In genomic region chr11:54100045-54100691, GRCm38 (mm10) we compare ENCODE assay signal across 8 mouse cellular contexts. TPM values are rescaled to one million over a fixed set of nuclear protein-coding genes. Genes with fewer than 3 reads are reported as not detected.
DNase-seq lines count a peak whose midpoint lies in the region; ATAC-seq and TF ChIP-seq lines count a peak whose summit lies in the region.

TSS of gene P4ha2 (plus strand) at chr11:54100095.

- no peaks in the 10 kb centered on the region for H3K9me3 ChIP-seq in ES-E14 (ENCODE audit: control insufficient read depth, insufficient read depth, low read depth, low read length)
- H3K9me3 ChIP-seq in forebrain, embryonic 16.5 days (ENCODE audit: control insufficient read depth, low read length), result no peaks in the 10 kb centered on the region
- H3K9me3 ChIP-seq in hindbrain, embryonic 13.5 days, result no peaks in the 10 kb centered on the region
- H3K9me3 ChIP-seq in liver, embryonic 16.5 days (replicated peaks; ENCODE audit: control insufficient read depth, low read length), result no peaks in the 10 kb centered on the region

- no peak; the same call in none of the 2 replicates for ATAC-seq in forebrain, embryonic 16.5 days
- peak; percentile 61 for ATAC-seq in hindbrain, embryonic 13.5 days (ENCODE audit: low FRiP score)
- no peak for ATAC-seq in liver, embryonic 16.5 days (ENCODE audit: low read depth)

- peaks cover 2 to 4% of the 10 kb centered on the region in 2 experiments; a peak in 1 of 4 replicates for H3K4me1 ChIP-seq in ES-E14 (ENCODE audit: control insufficient read depth in 2 of 2, insufficient read depth in 2 of 2, low read length in 2 of 2, poor library complexity in 1 of 2)
- H3K4me1 ChIP-seq in forebrain, embryonic 16.5 days (replicated peaks; ENCODE audit: control insufficient read depth, insufficient read depth, low read length), result peaks cover 8% of the 10 kb centered on the region; the same call in 1 of the 2 replicates
- peaks cover 24% of the 10 kb centered on the region for H3K4me1 ChIP-seq in hindbrain, embryonic 13.5 days (replicated peaks)
- no peaks in the 10 kb centered on the region; the same call in 1 of the 2 replicates for H3K4me1 ChIP-seq in liver, embryonic 16.5 days (ENCODE audit: control insufficient read depth, low read depth, low read length)

- peak; percentile 24 for DNase-seq in embryo, embryonic 9.5 days (ENCODE audit: extremely low spot score)
- no peak for DNase-seq in embryo, embryonic 10 days (ENCODE audit: low spot score)
- DNase-seq in ES-E14 (ENCODE audit: low read depth, low spot score), result no peak
- no peak for DNase-seq in right cerebral cortex, postnatal 25 days
- DNase-seq in cerebellum, adult 11-12 months, result no peak

- H3K9ac ChIP-seq in ES-E14 (ENCODE audit: insufficient read depth, low read depth, low read length, poor library complexity, severe bottlenecking), result peak within 1 kb of the TSS; percentile 79
- peak within 1 kb of the TSS; percentile 65 for H3K9ac ChIP-seq in forebrain, embryonic 16.5 days (replicated peaks; ENCODE audit: low read depth, low read length)
- H3K9ac ChIP-seq in hindbrain, embryonic 13.5 days, result peak within 1 kb of the TSS; percentile 83
- peak within 1 kb of the TSS; percentile 39; the same call in 1 of the 2 replicates for H3K9ac ChIP-seq in liver, embryonic 16.5 days (ENCODE audit: low read depth, low read length)

- no peaks in the 10 kb centered on the region for H3K27me3 ChIP-seq in forebrain, embryonic 16.5 days (replicated peaks; ENCODE audit: control insufficient read depth, insufficient read depth, low read length)
- H3K27me3 ChIP-seq in hindbrain, embryonic 13.5 days, result peaks cover 23% of the 10 kb centered on the region
- H3K27me3 ChIP-seq in liver, embryonic 16.5 days (ENCODE audit: control insufficient read depth, insufficient read depth, low read depth, low read length), result peaks cover 34% of the 10 kb centered on the region

- peak within 1 kb of the TSS; percentile 92 for H3K4me2 ChIP-seq in forebrain, embryonic 16.5 days (ENCODE audit: low read length)
- H3K4me2 ChIP-seq in hindbrain, embryonic 13.5 days, result peak within 1 kb of the TSS; percentile 95
- H3K4me2 ChIP-seq in liver, embryonic 16.5 days (ENCODE audit: low read depth, low read length), result peak within 1 kb of the TSS; percentile 78

- H3K4me3 ChIP-seq in ES-E14 (ENCODE audit: insufficient read depth in 1 of 2, low read depth in 1 of 2, low read length in 2 of 2, poor library complexity in 1 of 2, severe bottlenecking in 1 of 2), result peak within 1 kb of the TSS; percentile 78 to 81
- peak within 1 kb of the TSS; percentile 57 for H3K4me3 ChIP-seq in forebrain, embryonic 16.5 days (replicated peaks; ENCODE audit: low read length)
- H3K4me3 ChIP-seq in hindbrain, embryonic 13.5 days, result peak within 1 kb of the TSS; percentile 67
- H3K4me3 ChIP-seq in liver, embryonic 16.5 days (ENCODE audit: low read depth, low read length), result peak within 1 kb of the TSS; percentile 63

- no peaks in the 10 kb centered on the region for H3K36me3 ChIP-seq in ES-E14 (ENCODE audit: control insufficient read depth, insufficient read depth, low read length, poor library complexity, severe bottlenecking)
- no peaks in the 10 kb centered on the region for H3K36me3 ChIP-seq in forebrain, embryonic 16.5 days (ENCODE audit: control insufficient read depth, insufficient read depth)
- no peaks in the 10 kb centered on the region for H3K36me3 ChIP-seq in hindbrain, embryonic 13.5 days
- H3K36me3 ChIP-seq in liver, embryonic 16.5 days (ENCODE audit: control insufficient read depth, insufficient read depth), result no peaks in the 10 kb centered on the region

- H3K27ac ChIP-seq in ES-E14 (ENCODE audit: insufficient read depth, low read depth, low read length, poor library complexity, severe bottlenecking), result no peak within 1 kb of the TSS
- no peak within 1 kb of the TSS for H3K27ac ChIP-seq in forebrain, embryonic 16.5 days (ENCODE audit: low read length)
- no peak within 1 kb of the TSS for H3K27ac ChIP-seq in hindbrain, embryonic 13.5 days
- no peak within 1 kb of the TSS for H3K27ac ChIP-seq in liver, embryonic 16.5 days (ENCODE audit: low read length)

- WGBS in forebrain, embryonic 16.5 days, result 51% methylated on average over 10 of the region's 10 CpGs
- 55% methylated on average over 10 of the region's 10 CpGs for WGBS in hindbrain, embryonic 13.5 days
- WGBS in liver, embryonic 16.5 days (ENCODE audit: insufficient replicate concordance), result 43% methylated on average over 10 of the region's 10 CpGs

- in situ Hi-C loops in ES-E14 (cut with MboI; ENCODE audit: low sequenced_read_pairs in 2 of 2, unreplicated experiment in 2 of 2), result no loop called here

TF ChIP-seq in ES-E14, 5 proteins besides CTCF, POLR2A, EP300 and RAD21:
- TF ChIP-seq MAFK (IDR thresholded peaks at IDR 0.05; ENCODE audit: insufficient read depth, low read depth, low read length) (no peak), CHD2 (IDR thresholded peaks at IDR 0.05; ENCODE audit: low read depth, low read length) (no peak), HCFC1 (IDR thresholded peaks at IDR 0.05; ENCODE audit: borderline replicate concordance, insufficient read depth, low read length) (no peak), ZNF384 (IDR thresholded peaks at IDR 0.05; ENCODE audit: low read depth, low read length) (no peak), ZC3H11A (IDR thresholded peaks at IDR 0.05; ENCODE audit: borderline replicate concordance, low read depth, low read length) (no peak)

RNA-seq across cellular contexts. Expression of gene P4ha2, which starts in this region (rescaled TPM):
- total RNA-seq in ES-E14 (2012; rRNA removed), result 53.2 and 68.9 TPM in 2 replicates
- 6.8 and 8.6 TPM in 2 replicates for polyA plus RNA-seq in forebrain, embryonic 16.5 days (2015; fragmentation: Nextera tagmentation; extraction: Ambion mirVana)
- 10.9 and 11.3 TPM in 2 replicates for polyA plus RNA-seq in hindbrain, embryonic 13.5 days (2015; fragmentation: Nextera tagmentation; extraction: Ambion mirVana)
- polyA plus RNA-seq in liver, embryonic 16.5 days (2015; fragmentation: Nextera tagmentation; extraction: Ambion mirVana), result 8.0 TPM in 2 replicates
